ENCODE assay signal across 17 mouse cellular contexts in genomic region chr2:23172305-23172704, GRCm38 (mm10). TPM values are rescaled to one million over a fixed set of nuclear protein-coding genes. Genes with fewer than 3 reads are reported as not detected.
"Had no signal": no experiment of that assay in that cellular context is flagged by ENCODE, and none has a peak within 500 bp of the region (broad histone marks: within the 10 kb centered on the region; RNA-seq: fewer than 3 reads in every experiment).

No protein-coding gene starts in this region.

- H3K9me3 ChIP-seq: limb, embryonic 15.5 days; midbrain, embryonic 10.5 days; midbrain, embryonic 15.5 days; neural tube, embryonic 13.5 days had no signal

- H3K27me3 ChIP-seq: limb, embryonic 15.5 days; midbrain, embryonic 15.5 days; neural tube, embryonic 13.5 days had no signal

- H3K4me3 ChIP-seq: layer of hippocampus, adult 2 months; limb, embryonic 15.5 days; midbrain, embryonic 10.5 days; midbrain, embryonic 15.5 days; neural tube, embryonic 13.5 days had no signal

- DNase-seq: kidney, adult 18-20 months; kidney, postnatal 10 days; kidney, postnatal 4 days; lung, adult 18-20 months; retina, postnatal 1 day had no signal

- ATAC-seq: midbrain, embryonic 15.5 days had no signal

- H3K27ac ChIP-seq: layer of hippocampus, adult 2 months; limb, embryonic 15.5 days; liver, embryonic 14.5 days; midbrain, embryonic 10.5 days; midbrain, embryonic 15.5 days; neural tube, embryonic 13.5 days; stomach, postnatal 0 days had no signal

- H3K9ac ChIP-seq: limb, embryonic 15.5 days; liver, embryonic 14.5 days; midbrain, embryonic 15.5 days; neural tube, embryonic 13.5 days had no signal

- H3K4me1 ChIP-seq: limb, embryonic 15.5 days; midbrain, embryonic 10.5 days; midbrain, embryonic 15.5 days; neural tube, embryonic 13.5 days had no signal

- H3K4me2 ChIP-seq: limb, embryonic 15.5 days; midbrain, embryonic 15.5 days; neural tube, embryonic 13.5 days had no signal

RNA-seq across cellular contexts. Expression of gene 4931423N10Rik, which starts 35.0 kb away (rescaled TPM):
- total RNA-seq: megakaryocyte, adult 5-6 weeks; monocyte, adult 5-6 weeks had no signal
- polyA plus RNA-seq: kidney, embryonic 14.5 days; limb, embryonic 11.5 days; limb, embryonic 15.5 days; liver, embryonic 14.5 days; lung, embryonic 16.5 days; midbrain, embryonic 10.5 days; neural tube, embryonic 13.5 days had no signal
